Mouse (Mus musculus): ENCODE measurements around the gene Jarid2. TPM values are rescaled to one million over a fixed set of nuclear protein-coding genes. Genes with fewer than 3 reads are reported as not detected.
"Not testable (repeated sequence)": the region's sequence is repeated elsewhere in the genome, so short reads cannot be mapped to it uniquely, and the experiment has no call there.

Gene Jarid2
- polyA plus RNA-seq, 1 experiment, result 35.9 TPM

GRCm38 (mm10) chr13:44717838-44718237 lies 11.4 kb upstream of the Jarid2 start:
- TF ChIP-seq CTCF (IDR thresholded peaks at IDR 0.05; ENCODE audit: borderline replicate concordance, insufficient read depth, low read depth, low read length), result no peak
- no peak for TF ChIP-seq POLR2A (IDR thresholded peaks at IDR 0.05; ENCODE audit: borderline replicate concordance, insufficient read depth, low read length)
- H3K4me1 ChIP-seq (ENCODE audit: control insufficient read depth, insufficient read depth, low read length), result no peaks in the 10 kb centered on the region
- no peak overlapping the region for H3K4me3 ChIP-seq (replicated peaks; ENCODE audit: insufficient read depth, low read depth, low read length)
- no peaks in the 10 kb centered on the region for H3K27me3 ChIP-seq (ENCODE audit: control insufficient read depth, insufficient read depth, low read length)
- WGBS, result 95% methylated on average over 9 of the region's 9 CpGs
- no peak overlapping the region for H3K27ac ChIP-seq (ENCODE audit: insufficient read depth, low read length)
- DNase-seq, result no peak

GRCm38 (mm10) chr13:44718465-44718864 lies 10.8 kb upstream of the Jarid2 start:
- 96% methylated on average over 5 of the region's 5 CpGs for WGBS
- H3K4me3 ChIP-seq (replicated peaks; ENCODE audit: insufficient read depth, low read depth, low read length); H3K27me3 ChIP-seq (ENCODE audit: control insufficient read depth, insufficient read depth, low read length); H3K4me1 ChIP-seq (ENCODE audit: control insufficient read depth, insufficient read depth, low read length); H3K27ac ChIP-seq (ENCODE audit: insufficient read depth, low read length); DNase-seq: not testable (repeated sequence)

DNA sequence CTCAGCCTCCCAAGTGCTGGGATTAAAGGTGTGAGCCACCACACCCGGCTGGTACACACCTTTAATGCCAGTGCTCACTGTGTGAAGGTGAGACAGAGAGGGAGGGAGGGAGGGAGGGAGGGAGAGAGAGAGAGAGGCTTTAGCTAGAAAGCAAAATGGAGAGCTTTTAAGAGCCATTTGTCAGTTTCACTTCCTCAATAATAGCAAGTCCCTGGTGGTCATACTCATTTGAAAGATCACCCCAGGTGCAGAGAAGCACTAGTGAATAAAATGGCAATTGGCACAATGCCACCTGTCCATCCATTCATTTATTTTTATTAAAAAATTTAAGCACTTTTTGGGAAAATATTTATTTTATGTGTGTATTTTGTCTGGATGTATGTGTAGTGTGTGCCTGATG lies 9.2 kb upstream of the Jarid2 start:
- Histone ChIP-seq H3K4me3 (replicated peaks; ENCODE audit: insufficient read depth, low read depth, low read length) (no peak overlapping the region), H3K27me3 (ENCODE audit: control insufficient read depth, insufficient read depth, low read length) (no peaks in the 10 kb centered on the region), H3K4me1 (ENCODE audit: control insufficient read depth, insufficient read depth, low read length) (no peaks in the 10 kb centered on the region), H3K27ac (ENCODE audit: insufficient read depth, low read length) (no peak overlapping the region)
- TF ChIP-seq CTCF (IDR thresholded peaks at IDR 0.05; ENCODE audit: borderline replicate concordance, insufficient read depth, low read depth, low read length) (no peak), POLR2A (IDR thresholded peaks at IDR 0.05; ENCODE audit: borderline replicate concordance, insufficient read depth, low read length) (no peak)
- no peak for DNase-seq
- WGBS, result 84% methylated on average over 1 of the region's 1 CpGs

- 77% methylated on average over 5 of the region's 5 CpGs for WGBS
- Histone ChIP-seq H3K27me3 (ENCODE audit: control insufficient read depth, insufficient read depth, low read length) (no peaks in the 10 kb centered on the region), H3K4me3 (replicated peaks; ENCODE audit: insufficient read depth, low read depth, low read length) (no peak overlapping the region), H3K4me1 (ENCODE audit: control insufficient read depth, insufficient read depth, low read length) (no peaks in the 10 kb centered on the region), H3K27ac (ENCODE audit: insufficient read depth, low read length) (no peak overlapping the region)
- no peak for DNase-seq
- no peak for TF ChIP-seq POLR2A (IDR thresholded peaks at IDR 0.05; ENCODE audit: borderline replicate concordance, insufficient read depth, low read length)
- no peak for TF ChIP-seq CTCF (IDR thresholded peaks at IDR 0.05; ENCODE audit: borderline replicate concordance, insufficient read depth, low read depth, low read length)
These were observed 7.3 kb upstream of the Jarid2 start for GRCm38 (mm10) chr13:44721891-44722547.

DNA sequence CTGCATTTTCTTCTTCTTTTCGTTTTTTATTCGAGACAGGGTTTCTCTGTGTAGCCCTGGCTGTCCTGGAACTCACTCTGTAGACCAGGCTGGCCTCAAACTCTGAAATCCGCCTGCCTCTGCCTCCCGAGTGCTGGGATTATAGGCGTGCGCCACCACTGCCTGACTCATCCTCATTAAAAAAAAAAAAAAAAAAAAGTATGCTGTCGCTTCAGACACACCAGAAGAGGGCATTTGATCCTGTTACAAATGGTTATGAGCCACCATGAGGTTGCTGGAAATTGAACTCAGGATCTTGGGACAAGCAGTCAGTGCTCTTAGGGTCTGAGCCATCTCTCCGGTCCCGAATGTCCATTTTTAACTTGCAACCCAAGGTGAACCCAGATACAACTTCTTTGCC lies 5.8 kb upstream of the Jarid2 start:
- H3K27me3 ChIP-seq (ENCODE audit: control insufficient read depth, insufficient read depth, low read length); DNase-seq; H3K27ac ChIP-seq (ENCODE audit: insufficient read depth, low read length); H3K4me1 ChIP-seq (ENCODE audit: control insufficient read depth, insufficient read depth, low read length); H3K4me3 ChIP-seq (replicated peaks; ENCODE audit: insufficient read depth, low read depth, low read length): not testable (repeated sequence)
- WGBS, result 86% methylated on average over 9 of the region's 9 CpGs

- Histone ChIP-seq H3K4me3 (replicated peaks; ENCODE audit: insufficient read depth, low read depth, low read length) (no peak overlapping the region), H3K27ac (ENCODE audit: insufficient read depth, low read length) (no peak overlapping the region), H3K4me1 (ENCODE audit: control insufficient read depth, insufficient read depth, low read length) (no peaks in the 10 kb centered on the region; the same call in none of the 2 replicates), H3K27me3 (ENCODE audit: control insufficient read depth, insufficient read depth, low read length) (no peaks in the 10 kb centered on the region)
- no peak for TF ChIP-seq CTCF (IDR thresholded peaks at IDR 0.05; ENCODE audit: borderline replicate concordance, insufficient read depth, low read depth, low read length)
- no peak for TF ChIP-seq POLR2A (IDR thresholded peaks at IDR 0.05; ENCODE audit: borderline replicate concordance, insufficient read depth, low read length)
- DNase-seq, result no peak
- 95% methylated on average over 1 of the region's 1 CpGs for WGBS
These were observed 961 bp upstream of the Jarid2 start for GRCm38 (mm10) chr13:44728145-44728880.

DNA sequence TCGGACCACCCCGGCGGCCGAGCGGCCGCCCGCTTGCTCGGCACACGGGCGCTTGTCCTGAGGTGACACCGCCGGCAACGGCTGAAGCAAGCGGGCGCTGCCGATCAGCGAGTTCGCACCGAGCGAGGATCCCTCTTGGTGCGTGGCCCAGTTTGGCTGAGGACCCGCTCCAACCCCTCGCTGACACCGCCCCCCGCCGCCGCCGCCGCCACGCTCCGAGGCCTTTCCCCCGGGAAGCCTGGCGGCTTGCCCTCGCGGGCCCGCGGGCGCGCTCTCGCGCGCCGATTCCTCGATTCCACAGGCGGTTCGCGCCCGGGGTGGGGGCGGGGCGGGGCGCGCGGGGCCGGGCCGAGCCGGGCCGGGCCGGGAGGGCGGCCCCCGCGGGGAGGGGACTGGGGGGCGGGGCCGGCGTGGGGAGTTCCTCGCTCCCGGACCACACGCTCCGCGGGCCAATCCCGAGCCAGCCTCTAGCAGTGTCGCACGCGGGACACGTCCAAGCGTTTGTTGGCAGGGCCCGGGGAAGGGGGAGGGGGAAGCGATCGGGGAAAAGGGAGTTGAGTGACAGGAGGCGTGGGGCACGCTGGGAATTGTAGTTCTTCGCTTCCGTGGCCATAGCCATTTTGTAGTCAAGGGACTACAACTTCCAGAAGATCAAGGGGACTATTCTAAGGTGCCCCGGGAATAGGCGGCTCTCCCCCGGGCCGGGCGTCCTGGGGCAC lies 1.0 kb downstream of the Jarid2 start:
- 1% methylated on average over 73 of the region's 87 CpGs for WGBS
- H3K27ac ChIP-seq (ENCODE audit: insufficient read depth, low read length), result peak overlapping the region; percentile 100
- peak overlapping the region; percentile 97 for H3K4me3 ChIP-seq (replicated peaks; ENCODE audit: insufficient read depth, low read depth, low read length)
- H3K4me1 ChIP-seq (ENCODE audit: control insufficient read depth, insufficient read depth, low read length), result peaks cover 3% of the 10 kb centered on the region
- no peaks in the 10 kb centered on the region for H3K27me3 ChIP-seq (ENCODE audit: control insufficient read depth, insufficient read depth, low read length)
- DNase-seq, result peak; percentile 99 to 100
- TF ChIP-seq CTCF (IDR thresholded peaks at IDR 0.05; ENCODE audit: borderline replicate concordance, insufficient read depth, low read depth, low read length), result no peak
- no peak for TF ChIP-seq POLR2A (IDR thresholded peaks at IDR 0.05; ENCODE audit: borderline replicate concordance, insufficient read depth, low read length)

Measured in cerebellum, adult 2 months (tissue).